Mouse (Mus musculus) bone marrow macrophage, adult 2 months (primary cell): ENCODE results near the gene Tctex1d4. TPM values are rescaled to one million over a fixed set of nuclear protein-coding genes. Genes with fewer than 3 reads are reported as not detected.

Source experiments
- H3K27ac ChIP-seq: 2 replicates; pipeline ENCODE4 v1.5.1; 2012; ENCODE audit warnings: low read depth, low read length; ENCODE audit not compliant: insufficient read depth
- H3K4me1 ChIP-seq: 2 replicates; pipeline ENCODE4 v1.6.1; 2012; ENCODE audit warnings: low read length; ENCODE audit not compliant: control insufficient read depth, insufficient read depth
- H3K4me3 ChIP-seq: 2 replicates; pipeline ENCODE4 v1.5.1; 2012; ENCODE audit warnings: mild to moderate bottlenecking, low read length, moderate library complexity; ENCODE audit not compliant: insufficient read depth
- CTCF ChIP-seq: IDR thresholded peaks from 2 replicates; pipeline ENCODE4 v1.5.1; 2012; ENCODE audit warnings: low read depth, mild to moderate bottlenecking, low read length, moderate library complexity
- POLR2A ChIP-seq: IDR thresholded peaks from 2 replicates; pipeline ENCODE4 v1.6.1; 2012; ENCODE audit warnings: mild to moderate bottlenecking, low read depth, low read length, borderline replicate concordance
- polyA plus RNA-seq: library from polyadenylated mRNA; stranded (reverse); fragments of >200 nt; gene quantifications from 2 replicates; pipeline ENCODE4 v1.2.4, GENCODE M21; 2012; ENCODE audit not compliant: missing spikeins, insufficient read depth, insufficient read length

Tctex1d4 gene
- polyA plus RNA-seq, 1 experiment, result 2.2 TPM

DNA sequence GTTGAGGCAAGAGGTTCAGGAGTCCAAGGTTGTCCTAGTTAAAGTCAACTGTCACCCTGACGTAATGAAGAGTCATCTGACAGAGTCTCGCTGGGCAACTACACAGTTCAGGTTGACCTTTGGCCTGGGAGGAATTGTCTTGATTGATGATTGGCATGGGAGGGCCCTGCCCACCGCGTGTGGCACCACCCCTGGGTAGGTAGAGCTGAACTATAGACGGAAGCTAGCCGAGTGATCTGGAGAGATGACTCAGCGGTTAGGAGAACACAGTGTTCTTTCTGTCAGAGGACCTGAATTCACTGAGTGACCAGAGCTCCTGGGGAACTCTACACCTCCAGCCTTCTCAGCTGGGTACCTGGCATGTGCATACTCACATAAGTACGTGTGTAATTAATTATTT, 9.4 kb downstream of the Tctex1d4 start:
- Histone ChIP-seq H3K4me1 (peaks cover 29% of the 10 kb centered on the region), H3K4me3 (peak overlapping the region; percentile 29), H3K27ac (peak overlapping the region; percentile 58)
- TF ChIP-seq CTCF (no peak), POLR2A (no peak)

DNA sequence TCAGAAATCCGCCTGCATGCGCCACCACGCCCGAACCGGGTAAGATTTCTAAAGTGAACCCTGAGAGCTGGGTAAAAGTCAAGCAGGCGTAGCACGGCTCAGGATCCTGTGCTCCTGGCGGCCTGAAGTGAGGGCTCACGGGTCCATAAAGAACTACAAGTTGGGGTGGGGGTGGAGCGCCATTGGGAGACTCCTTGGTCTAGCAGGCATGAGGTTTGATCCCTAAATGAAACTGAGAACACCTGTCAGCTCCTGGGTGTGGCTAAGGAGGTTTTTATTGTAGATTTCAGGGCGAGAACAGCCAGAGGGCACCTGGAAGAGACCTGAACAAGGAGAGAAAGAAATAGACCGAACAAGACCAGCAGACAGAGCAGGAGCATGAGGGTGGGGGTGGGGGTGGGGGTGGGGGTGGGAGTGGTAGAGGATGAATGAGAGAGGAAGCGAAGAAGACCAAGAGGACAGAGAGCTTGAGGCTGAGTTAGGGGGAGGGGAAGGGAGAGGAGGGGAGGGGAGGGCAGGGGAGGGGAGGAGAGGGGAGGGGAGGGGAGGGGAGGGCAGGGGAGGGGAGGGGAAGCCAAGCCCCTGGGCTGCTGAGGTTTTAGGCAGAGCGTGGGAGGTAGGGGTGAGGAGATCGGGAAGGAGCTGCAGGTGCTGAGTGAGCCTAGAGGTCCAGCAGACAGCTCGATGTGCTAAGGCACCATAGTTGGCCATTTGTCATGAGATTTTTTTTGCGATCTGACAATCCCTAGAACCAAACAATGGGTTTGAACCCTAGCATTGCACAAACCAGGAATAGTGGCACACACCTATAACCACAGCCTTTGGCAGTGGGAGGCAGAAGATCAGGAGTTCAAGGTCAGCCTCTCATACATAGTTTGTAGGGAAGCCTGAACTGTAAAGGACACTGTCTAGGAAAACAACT, 12.0 kb downstream of the Tctex1d4 start:
- TF ChIP-seq CTCF, result no peak
- no peak for TF ChIP-seq POLR2A
- H3K4me3 ChIP-seq, result no peak overlapping the region
- peaks cover 24% of the 10 kb centered on the region for H3K4me1 ChIP-seq
- no peak overlapping the region for H3K27ac ChIP-seq

DNA sequence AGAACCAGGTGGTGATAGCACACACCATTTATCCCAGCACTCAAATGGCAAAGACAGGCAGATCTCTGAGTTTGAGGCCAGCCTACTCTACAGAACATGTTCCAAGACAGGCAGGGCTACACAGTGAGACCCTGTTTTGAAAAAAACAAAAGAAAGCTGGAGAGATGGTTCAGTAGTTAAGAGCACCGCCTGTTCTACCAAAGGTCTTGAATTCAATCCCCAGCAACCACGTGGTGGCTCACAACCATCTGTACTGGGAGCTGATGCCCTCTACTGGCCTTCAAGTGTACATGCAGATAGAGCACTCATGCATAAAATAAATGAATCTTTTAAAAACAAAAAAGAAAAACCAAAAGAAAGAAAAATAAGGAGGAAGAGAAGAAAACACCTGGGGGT, 12.6 kb downstream of the Tctex1d4 start:
- Histone ChIP-seq H3K4me1 (peaks cover 22% of the 10 kb centered on the region), H3K27ac (no peak overlapping the region), H3K4me3 (no peak overlapping the region)
- TF ChIP-seq CTCF (peak; percentile 54; the same call in 1 of the 2 replicates), POLR2A (no peak)

DNA sequence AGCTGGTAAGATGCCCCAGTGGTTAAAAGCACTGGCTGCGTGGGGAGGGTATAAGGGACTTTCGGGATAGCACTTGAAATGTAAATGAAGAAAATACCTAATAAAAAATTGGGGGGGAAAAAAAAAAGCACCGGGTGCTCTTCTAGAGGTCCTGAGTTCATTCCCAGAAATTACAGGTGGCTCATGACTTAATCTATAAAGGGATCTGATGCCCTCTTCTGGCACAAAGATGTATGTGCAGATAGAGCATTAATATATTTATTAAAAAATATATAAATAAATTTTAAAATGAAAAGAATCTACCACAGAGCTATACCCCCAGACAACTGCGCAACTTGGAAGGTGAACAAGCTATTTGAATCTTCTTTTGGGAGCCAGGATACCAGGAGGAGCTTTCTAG, 14.0 kb downstream of the Tctex1d4 start:
- Histone ChIP-seq H3K4me3 (no peak overlapping the region), H3K4me1 (peaks cover 10% of the 10 kb centered on the region), H3K27ac (no peak overlapping the region)
- TF ChIP-seq CTCF (no peak), POLR2A (no peak)

DNA sequence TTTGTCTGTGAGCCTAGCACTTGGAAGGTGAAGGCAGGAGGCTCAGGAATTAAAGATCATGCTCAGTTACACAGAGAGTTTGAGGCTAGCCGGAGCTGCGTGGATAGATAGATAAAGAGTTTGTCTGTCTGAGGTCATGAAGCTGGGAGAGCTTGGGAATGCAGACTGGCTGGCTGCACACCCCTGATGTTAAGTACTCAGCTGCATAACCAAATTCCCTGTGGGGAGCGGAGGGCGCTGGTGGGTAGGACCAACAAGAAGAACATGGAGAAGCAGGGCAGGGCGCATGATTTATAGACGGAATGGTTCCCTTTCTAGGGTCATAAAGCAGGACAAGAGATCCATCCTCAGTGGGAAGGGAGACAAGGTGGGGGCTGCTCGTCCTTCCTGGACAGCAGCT, 16.4 kb downstream of the Tctex1d4 start:
- TF ChIP-seq CTCF (no peak), POLR2A (no peak)
- Histone ChIP-seq H3K4me1 (no peaks in the 10 kb centered on the region), H3K4me3 (no peak overlapping the region), H3K27ac (no peak overlapping the region)

DNA sequence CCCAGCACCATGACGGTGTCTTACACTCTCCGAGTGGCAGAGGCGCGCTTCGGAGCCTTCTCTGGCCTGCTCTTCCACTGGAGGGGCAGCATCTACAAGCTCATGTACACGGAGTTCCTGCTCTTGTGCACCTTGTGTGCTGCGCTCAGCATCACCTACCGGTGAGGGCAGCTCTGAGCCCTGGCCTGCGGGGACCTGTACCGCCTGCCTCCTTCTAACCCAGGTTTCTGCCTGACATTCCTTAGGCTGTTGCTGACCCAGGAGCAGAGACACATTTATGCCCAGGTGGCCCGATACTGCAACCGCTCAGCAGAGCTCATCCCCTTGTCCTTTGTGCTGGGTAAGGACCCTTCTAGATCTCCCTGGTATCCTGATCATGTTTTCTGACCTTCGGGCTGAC, 18.7 kb downstream of the Tctex1d4 start:
- TF ChIP-seq CTCF (no peak), POLR2A (no peak)
- Histone ChIP-seq H3K4me1 (no peaks in the 10 kb centered on the region), H3K4me3 (no peak overlapping the region), H3K27ac (no peak overlapping the region)

DNA sequence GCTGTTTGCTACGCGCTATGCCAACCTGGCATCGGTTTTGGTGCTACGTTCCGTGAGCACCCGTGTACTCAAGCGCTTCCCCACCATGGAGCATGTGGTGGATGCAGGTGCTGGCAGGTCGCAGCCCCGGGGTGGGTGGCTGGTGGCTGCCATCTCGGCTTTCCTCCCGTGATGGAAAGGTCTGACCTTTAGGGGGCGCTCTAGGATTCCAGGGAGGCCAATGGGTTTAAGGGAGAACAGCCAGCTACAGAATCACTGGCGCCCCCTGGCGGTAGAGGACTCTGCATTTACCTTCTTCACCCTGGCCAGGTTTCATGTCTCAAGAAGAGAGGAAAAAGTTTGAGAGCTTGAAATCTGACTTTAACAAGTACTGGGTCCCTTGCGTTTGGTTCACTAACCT, 19.6 kb downstream of the Tctex1d4 start:
- Histone ChIP-seq H3K4me3 (no peak overlapping the region), H3K27ac (no peak overlapping the region), H3K4me1 (no peaks in the 10 kb centered on the region)
- TF ChIP-seq POLR2A (no peak), CTCF (peak; percentile 97)

DNA sequence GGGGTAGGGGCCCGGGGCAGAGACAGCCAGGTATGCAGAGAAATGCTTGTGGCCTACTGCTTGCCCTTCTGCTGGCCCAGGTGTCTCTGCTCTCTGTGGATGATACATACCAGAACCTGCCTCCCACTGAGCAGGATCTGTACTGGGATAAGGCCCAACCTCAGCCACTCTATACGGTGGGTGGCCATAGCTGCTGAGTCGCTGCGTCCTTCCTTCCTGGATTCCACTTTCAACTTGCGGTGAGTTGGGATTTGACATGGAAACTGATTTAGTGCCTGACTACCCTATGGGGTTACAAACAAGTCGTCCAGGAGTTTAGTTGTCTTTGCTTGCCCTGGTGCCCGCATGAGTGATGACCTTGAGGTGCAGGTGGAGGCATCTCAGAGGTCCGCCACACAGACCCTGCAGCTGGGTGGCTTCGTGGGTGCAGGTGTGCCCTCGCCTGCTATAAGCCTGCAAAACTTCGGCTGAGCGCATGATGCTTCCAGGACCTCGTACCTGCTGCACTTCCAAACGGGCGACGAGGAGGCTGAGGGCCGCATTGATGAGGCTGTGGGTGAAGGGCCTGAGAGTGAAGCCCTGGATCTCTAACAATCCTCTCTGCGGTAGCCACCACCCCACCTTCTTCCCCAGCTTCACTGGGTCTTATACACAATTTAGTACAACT, 21.6 kb downstream of the Tctex1d4 start:
- TF ChIP-seq POLR2A (no peak), CTCF (no peak)
- no peak overlapping the region for H3K27ac ChIP-seq
- peaks cover 4% of the 10 kb centered on the region for H3K4me1 ChIP-seq
- no peak overlapping the region for H3K4me3 ChIP-seq

DNA sequence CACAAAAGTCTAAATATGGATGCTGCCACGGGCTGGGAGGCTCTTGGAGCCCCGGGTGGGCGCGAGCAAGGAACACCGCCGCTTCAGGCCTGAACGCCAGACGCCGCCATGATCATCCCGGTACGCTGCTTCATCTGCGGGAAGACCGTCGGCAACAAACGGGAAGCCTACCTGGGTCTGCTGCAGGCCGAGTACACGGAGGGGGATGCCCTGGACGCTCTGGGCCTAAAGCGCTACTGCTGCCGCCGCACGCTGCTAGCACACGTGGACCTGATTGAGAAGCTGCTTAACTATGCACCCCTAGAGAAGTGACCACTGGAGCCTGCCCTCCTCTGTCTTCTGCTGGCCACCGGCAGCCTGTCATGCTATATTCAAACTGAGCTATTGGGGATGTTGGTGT, 22.2 kb downstream of the Tctex1d4 start:
- Histone ChIP-seq H3K4me3 (no peak overlapping the region), H3K4me1 (peaks cover 9% of the 10 kb centered on the region), H3K27ac (no peak overlapping the region)
- no peak for TF ChIP-seq POLR2A
- TF ChIP-seq CTCF, result no peak

DNA sequence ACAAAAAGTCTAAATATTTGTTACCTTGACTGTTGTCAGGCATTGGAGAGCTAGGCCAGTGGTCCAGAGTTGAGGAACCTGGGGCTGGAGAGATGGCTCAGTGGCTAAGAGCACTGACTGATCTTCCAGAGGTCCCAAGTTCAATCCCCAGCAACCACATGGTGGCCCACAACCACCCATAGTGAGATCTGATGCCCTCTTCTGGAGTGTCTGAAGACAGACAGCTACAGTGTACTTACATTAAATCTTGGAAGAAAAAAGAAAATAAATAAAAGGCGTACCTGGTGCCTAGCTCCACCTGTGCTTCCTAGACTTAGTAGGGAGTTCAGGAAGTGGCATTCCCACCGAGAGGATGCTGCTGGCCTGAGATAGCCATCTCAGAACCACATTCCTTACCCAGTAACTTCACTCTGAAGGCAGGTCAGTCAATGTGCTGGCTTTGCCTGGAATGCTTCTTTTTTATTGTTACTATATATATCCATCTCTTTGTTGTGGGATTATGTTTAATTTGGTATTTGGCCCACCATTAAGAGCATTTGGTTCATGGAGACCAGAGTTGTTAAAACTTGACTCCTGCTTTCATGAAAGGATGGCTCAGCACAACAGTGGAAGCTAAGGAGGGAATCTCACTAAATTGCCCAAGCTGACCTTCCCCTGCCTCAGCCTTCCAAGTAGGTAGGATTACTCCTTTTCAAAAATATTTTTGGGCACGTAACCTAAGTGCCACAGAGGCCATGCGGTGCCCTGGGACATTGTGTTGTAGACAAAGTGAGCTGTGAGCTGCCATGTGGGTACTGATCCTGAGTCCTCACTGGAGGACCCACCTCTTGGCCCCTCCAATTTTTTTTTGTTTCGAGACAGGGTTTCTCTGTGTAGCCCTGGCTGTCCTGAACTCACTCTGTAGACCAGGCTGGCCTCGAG, 23.0 kb downstream of the Tctex1d4 start:
- TF ChIP-seq POLR2A, result no peak
- TF ChIP-seq CTCF, result no peak
- no peak overlapping the region for H3K27ac ChIP-seq
- H3K4me1 ChIP-seq, result peaks cover 12% of the 10 kb centered on the region
- H3K4me3 ChIP-seq, result no peak overlapping the region
